Mouse (Mus musculus) monocyte, adult 59 days (primary cell): ENCODE measurements around the gene Alkbh3. TPM values are rescaled to one million over a fixed set of nuclear protein-coding genes. Genes with fewer than 3 reads are reported as not detected.

Source experiments
- total RNA-seq, 2 experiments: library from RNA; stranded (reverse); gene quantifications; one replicate each; pipeline ENCODE4 v1.2.4; 2023

Alkbh3 gene
- 10 to 100 TPM; 40.1 to 41.4 TPM for total RNA-seq

DNA sequence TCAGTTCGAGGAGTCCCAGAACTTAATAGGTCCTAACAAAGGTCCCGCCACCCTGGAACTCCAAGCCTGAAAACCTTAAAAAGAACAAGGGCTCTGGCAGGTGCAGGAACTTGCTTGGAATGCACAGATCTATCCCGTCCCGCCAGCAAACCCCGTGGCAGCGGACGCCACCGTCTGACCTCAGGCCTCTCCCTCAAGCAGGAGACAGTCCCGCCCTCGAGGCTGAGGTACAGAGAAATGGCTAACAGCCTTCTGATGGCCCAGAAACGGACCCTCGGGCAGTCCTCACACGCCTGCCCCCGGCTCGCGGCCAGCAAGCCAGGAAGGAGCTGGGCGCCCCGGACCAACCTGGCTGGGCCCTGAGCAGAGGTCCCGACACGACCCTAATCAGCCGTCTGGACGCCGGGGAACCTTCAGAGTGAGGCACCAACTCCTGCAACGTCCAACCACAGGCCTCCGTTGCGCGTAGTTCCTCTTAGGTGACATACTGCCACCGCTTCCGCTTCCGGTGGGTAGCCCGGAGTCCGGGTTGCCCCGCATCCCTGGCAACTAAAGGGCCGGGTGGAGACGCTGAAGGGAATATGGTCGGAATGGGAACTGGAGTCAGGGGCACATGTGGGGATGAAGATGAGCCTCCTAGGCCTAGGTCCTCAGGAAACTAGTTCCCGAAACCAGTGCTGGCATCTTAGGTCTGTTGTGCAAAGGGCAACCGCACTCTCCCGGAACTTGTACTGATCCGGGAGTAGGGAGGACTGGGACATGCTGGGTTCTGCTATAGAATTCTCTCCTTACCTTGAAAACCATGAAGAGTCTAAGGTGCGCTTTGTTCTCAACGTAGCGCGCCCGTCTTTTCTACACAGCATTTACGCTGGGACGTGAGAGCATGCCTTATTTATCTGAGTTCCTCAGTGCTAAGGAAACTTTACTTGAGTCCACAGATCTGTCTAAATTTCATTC, at the start of gene Alkbh3:
Gene Alkbh3, minus strand, starts transcription at position 473 of the 957 bp plus-strand sequence.

DNA sequence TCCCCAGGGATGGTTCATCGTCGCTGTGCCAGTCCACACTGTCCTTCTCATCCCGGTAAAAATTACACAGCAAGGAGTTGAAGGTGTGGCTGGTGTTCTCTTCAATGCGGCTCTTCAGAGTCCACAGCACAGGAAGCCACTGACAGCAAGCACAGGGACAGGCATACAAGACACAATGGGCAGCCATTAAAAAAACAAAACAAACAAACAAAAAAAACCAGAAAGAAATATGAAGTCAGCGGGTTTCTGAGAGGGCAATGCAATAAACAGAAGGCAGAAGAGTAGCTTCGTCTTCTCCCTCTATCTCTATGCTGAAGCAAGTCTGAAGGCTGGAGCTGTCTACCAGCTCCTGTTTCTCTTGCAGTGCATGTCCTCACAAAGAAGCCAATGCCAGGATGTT, 14.4 kb downstream of the Alkbh3 start, which contains the start of gene Gm27027:
Gene Gm27027, minus strand, starts transcription at position 101 of the 400 bp plus-strand sequence.

DNA sequence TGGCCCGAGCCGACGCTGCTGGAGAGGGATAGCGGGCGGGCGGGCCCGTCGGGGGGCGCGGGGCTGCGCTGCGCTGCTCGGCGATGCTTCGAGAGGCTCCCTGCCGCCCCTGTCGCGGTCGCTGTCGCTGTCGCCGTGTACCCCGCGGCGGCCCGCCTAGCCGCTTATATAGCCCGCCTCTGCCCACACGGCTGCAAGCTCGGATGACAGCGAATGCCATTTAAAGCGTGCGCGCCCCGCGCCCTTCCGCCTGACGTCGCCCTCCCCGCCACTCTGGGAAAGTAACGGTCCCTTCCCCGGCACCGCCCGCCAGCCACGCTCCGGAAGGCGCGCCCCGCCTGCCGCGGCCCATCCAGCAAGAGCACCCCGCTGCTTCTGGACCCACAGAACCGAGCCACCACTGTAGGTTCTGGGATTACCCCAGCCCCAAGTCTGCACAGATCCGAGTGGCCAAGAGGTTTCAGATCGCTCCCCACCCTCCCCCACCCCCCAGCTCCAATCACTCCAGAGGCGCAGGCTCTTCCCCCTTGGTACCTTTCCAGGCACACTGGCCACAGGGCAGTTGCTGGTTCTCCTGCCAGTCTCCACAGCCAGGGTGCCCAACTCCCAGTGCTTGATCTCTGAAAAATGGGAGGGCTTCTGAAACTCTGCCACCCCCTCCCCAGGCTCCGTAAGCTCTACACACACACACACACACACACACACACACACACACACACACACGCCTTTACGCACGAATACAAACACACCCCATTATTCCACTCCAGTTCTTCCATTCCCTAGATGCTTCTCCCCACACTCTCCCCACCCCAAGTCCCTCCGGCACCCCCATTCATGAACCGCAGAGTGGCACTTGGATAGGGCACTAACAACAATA, 53.5 kb downstream of the Alkbh3 start, which contains the start of gene Gm13889:
Gene Gm13889, minus strand, starts transcription at position 294 of the 877 bp plus-strand sequence.

Other genes starting within 250 kb of the Alkbh3 start
- 10 to 100 TPM; 50.9 to 55.9 TPM for gene Ext2, start 188.2 kb downstream of the Alkbh3 start, total RNA-seq
- gene Accs, start 160.9 kb downstream of the Alkbh3 start, total RNA-seq: 10 to 100 TPM; 15.9 to 20.3 TPM
- gene Accsl, start 141.7 kb downstream of the Alkbh3 start, total RNA-seq: not detected
- under 1 TPM in 1 of 2 experiments, not detected in 1; 0.47 TPM for gene Gm13889, start 53.6 kb downstream of the Alkbh3 start, total RNA-seq
- gene Gm27027, start 14.5 kb downstream of the Alkbh3 start, total RNA-seq: not detected
- gene Hsd17b12, start 147.2 kb upstream of the Alkbh3 start, total RNA-seq: 10 to 100 TPM; 55.5 to 65.4 TPM